Mouse (Mus musculus): ENCODE data around the gene Pheta1.

The Pheta1 gene

DNA sequence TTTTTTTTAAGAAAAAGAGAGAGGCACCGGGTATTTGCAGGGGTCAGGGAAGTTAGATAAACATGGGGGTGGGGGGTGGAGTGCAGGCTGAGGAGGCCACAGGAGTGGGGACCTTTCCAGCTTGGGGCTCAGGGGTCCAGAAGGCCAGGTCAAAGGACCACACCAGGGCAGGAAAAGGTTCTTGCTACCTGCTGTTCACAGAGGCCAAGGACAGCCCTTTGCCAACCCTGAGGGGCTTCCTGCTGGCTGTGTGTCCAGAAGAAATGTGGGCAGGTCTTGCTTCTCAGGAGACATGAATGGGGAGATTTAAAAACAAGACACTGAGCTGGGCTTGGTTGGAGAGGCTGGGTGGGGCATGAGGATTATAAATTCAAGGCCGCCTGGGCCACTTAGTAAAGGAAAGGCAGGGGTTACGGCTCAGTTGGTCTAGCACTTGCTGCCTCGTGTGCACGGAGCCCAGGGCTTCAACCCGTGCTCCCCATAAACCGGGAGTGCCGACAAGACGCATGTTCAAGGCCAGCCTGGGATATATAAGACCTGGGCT, 41.1 kb downstream of the Pheta1 start:
- DNase-seq (ENCODE audit: extremely low read depth, low read depth) = no peak

GRCm38 (mm10) chr5:121890925-121891324, 42.1 kb downstream of the Pheta1 start:
- DNase-seq (ENCODE audit: extremely low read depth, low read depth) = no peak

DNA sequence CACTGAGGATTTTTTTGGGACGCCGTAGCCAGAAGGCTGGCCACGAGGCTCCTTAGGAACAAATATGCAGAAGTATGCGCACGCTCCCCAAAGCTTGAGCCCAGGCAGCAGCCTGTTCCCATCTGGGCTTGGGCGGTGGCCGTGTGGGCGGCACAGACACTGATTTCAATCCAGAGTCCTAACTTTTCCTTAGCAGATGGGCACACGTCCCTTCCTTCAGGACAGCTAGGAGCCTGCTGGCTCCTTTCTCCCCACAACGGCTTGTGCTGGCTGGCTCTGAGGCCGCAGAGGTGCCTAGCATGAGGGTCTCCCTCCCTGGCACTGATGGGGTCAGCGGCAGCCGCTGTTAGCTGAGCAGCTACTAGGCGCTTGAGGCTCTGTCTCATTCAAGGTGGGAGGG, 43.5 kb downstream of the Pheta1 start:
- DNase-seq (ENCODE audit: extremely low read depth, low read depth) = no peak

DNA sequence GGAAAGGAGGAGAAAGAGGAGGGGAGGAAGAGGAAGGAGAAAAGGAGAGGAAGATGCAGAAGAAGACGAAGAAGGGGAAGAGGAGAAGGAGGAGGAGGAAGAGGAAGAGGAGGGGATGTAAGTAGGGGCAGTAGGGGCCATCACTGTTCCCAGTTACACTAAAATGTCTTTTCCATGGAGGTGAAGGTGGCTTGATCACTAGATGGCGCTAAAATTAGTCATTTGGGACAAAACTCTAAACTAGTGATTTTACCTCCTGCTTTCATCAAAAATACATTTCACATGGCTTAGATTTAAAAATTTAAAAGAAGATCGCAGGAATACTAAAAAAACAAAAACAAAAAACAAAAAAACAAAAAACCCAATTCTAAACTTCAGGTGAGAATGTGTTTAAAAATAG, 44.8 kb downstream of the Pheta1 start:
- DNase-seq (ENCODE audit: extremely low read depth, low read depth) = no peak

DNA sequence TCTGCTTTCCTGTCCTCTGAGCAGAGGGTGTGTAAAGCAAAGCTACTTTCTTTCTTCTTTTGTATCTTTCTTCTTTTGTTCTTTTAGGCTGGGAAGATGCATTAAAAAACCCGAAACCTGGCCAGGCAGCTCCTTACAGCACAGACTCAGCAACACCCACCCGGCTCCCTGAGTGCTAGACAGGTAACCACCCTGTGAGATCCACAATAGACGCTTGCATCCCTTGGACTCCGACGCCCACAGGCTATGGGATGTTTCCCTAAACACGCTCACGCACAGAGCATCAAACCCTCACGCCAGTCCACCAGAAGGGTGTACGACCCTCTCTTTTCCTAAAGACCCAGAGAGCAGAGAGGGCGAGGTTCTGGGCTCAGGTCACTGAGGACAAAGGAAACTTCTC, 45.9 kb downstream of the Pheta1 start:
- no peak for DNase-seq (ENCODE audit: extremely low read depth, low read depth)

GRCm38 (mm10) chr5:121895117-121895756, 46.5 kb downstream of the Pheta1 start:
- DNase-seq (ENCODE audit: extremely low read depth, low read depth) = no peak

DNA sequence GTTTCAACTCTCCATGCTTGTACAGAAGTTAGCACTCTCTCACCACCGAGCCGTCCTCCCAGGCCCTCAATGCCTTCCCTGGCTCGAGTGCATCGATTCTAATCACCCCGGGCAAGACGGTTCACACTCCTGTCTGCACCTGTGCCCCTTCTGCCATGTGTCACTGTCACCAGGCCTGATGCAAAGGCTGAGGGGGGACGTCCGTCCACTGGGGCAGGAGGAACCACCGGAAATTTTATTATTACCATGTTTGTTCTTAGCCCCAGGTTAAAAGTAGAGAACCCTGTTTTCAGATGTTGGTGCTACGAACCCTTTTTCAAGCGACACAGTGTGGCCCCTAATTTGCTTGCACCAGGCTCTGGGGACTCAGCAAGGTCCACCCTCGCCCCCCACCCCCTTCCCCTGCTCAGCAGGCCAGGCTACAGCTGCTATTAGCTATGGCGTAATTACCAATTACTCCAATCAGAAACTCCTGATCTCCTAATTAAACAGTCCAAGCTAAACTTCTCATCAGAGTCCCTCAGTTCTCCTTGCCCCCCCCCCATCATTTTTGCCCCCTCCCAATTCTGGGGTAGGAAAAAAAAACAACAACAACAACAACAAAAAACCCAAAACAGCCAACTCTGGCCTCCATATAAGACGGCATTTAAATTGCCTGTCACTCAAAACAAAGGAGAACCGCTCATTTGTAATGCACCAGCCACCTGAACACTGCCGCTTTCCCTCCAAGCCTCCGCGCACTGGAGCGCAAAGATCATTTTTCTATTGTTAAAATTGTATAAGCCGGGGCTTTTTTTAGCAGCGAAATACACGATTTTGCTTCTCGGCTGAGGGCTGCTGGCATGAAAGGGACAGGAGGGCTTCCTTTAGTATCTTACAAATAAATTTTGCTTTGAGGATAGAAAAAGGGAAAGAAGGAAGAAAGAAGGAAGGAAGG, 54.3 kb downstream of the Pheta1 start:
- DNase-seq (ENCODE audit: extremely low read depth, low read depth) = no peak
